Mouse (Mus musculus): Measurements from ENCODE around the gene Gpr35. TPM values are rescaled to one million over a fixed set of nuclear protein-coding genes. Genes with fewer than 3 reads are reported as not detected.

Gene Gpr35
- polyA plus RNA-seq, 1 experiment from 2014 or later = 4.1 TPM

DNA sequence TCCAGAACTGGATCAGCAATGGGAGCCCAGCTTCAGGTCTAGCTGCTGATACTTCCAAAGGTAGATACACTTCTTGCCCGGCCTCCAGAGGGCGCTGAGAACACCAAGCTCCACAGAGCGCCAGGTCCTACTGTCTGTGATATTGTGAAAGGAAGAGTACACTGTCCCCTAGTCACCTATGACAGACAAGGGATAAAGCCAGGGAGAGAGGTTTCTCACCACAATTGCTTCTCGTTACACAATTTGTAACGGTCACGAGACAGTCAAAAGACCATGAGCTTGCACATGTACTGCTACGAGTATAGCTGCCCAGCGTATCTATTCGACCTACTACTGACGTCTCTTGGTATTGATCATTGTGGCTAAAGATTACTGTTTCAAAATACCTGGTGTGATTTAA is 78.7 kb downstream of the Gpr35 start:
- H3K9me3 ChIP-seq (ENCODE audit: control insufficient read depth, low read length) = no peaks in the 10 kb centered on the region
- H3K9ac ChIP-seq (ENCODE audit: low read length) = no peak overlapping the region
- no peaks in the 10 kb centered on the region for H3K4me1 ChIP-seq (replicated peaks; ENCODE audit: control insufficient read depth, insufficient read depth)
- no peak overlapping the region for H3K4me3 ChIP-seq (ENCODE audit: low read depth, low read length)
- peak; percentile 27; the same call in 1 of the 2 replicates for TF ChIP-seq CTCF (IDR thresholded peaks at IDR 0.05; ENCODE audit: low read depth)
- TF ChIP-seq EP300 (optimal IDR thresholded peaks at IDR 0.05) = no peak
- no peaks in the 10 kb centered on the region for H3K36me3 ChIP-seq (ENCODE audit: control insufficient read depth, insufficient read depth, low read length)
- no peak overlapping the region for H3K4me2 ChIP-seq (replicated peaks; ENCODE audit: low read depth)
- ATAC-seq (ENCODE audit: low FRiP score, low TSS enrichment) = no peak
- no peak for DNase-seq (ENCODE audit: low spot score)
- H3K27ac ChIP-seq (replicated peaks) = no peak overlapping the region
- H3K27me3 ChIP-seq (ENCODE audit: control insufficient read depth, insufficient read depth, low read length) = no peaks in the 10 kb centered on the region
- WGBS = 93% methylated on average over 10 of the region's 10 CpGs

- no peak for TF ChIP-seq CTCF (IDR thresholded peaks at IDR 0.05; ENCODE audit: low read depth)
- TF ChIP-seq EP300 (optimal IDR thresholded peaks at IDR 0.05) = no peak
- no peak for DNase-seq (ENCODE audit: low spot score)
Measured at GRCm38 (mm10) chr1:93030060-93030459, 79.4 kb downstream of the Gpr35 start.

GRCm38 (mm10) chr1:93031199-93031598 is 80.5 kb downstream of the Gpr35 start:
- H3K4me2 ChIP-seq (replicated peaks; ENCODE audit: low read depth) = no peak overlapping the region
- no peak overlapping the region for H3K9ac ChIP-seq (ENCODE audit: low read length)
- 85% methylated on average over 3 of the region's 3 CpGs for WGBS
- ATAC-seq (ENCODE audit: low FRiP score, low TSS enrichment) (no peak), DNase-seq (ENCODE audit: low spot score) (no peak)
- H3K4me1 ChIP-seq (replicated peaks; ENCODE audit: control insufficient read depth, insufficient read depth) = no peaks in the 10 kb centered on the region
- no peak overlapping the region for H3K4me3 ChIP-seq (ENCODE audit: low read depth, low read length)
- H3K36me3 ChIP-seq (ENCODE audit: control insufficient read depth, insufficient read depth, low read length) = no peaks in the 10 kb centered on the region
- no peak overlapping the region for H3K27ac ChIP-seq (replicated peaks)
- H3K9me3 ChIP-seq (ENCODE audit: control insufficient read depth, low read length) = no peaks in the 10 kb centered on the region
- no peaks in the 10 kb centered on the region for H3K27me3 ChIP-seq (ENCODE audit: control insufficient read depth, insufficient read depth, low read length)
- TF ChIP-seq CTCF (IDR thresholded peaks at IDR 0.05; ENCODE audit: low read depth) = no peak
- TF ChIP-seq EP300 (optimal IDR thresholded peaks at IDR 0.05) = no peak

More at GRCm38 (mm10) chr1:93030060-93030459, 79.4 kb downstream of the Gpr35 start:
- Histone ChIP-seq H3K9me3 (ENCODE audit: control insufficient read depth, low read length) (no peaks in the 10 kb centered on the region), H3K27ac (replicated peaks) (no peak overlapping the region), H3K4me1 (replicated peaks; ENCODE audit: control insufficient read depth, insufficient read depth) (no peaks in the 10 kb centered on the region), H3K4me3 (ENCODE audit: low read depth, low read length) (no peak overlapping the region), H3K4me2 (replicated peaks; ENCODE audit: low read depth) (no peak overlapping the region), H3K36me3 (ENCODE audit: control insufficient read depth, insufficient read depth, low read length) (no peaks in the 10 kb centered on the region), H3K27me3 (ENCODE audit: control insufficient read depth, insufficient read depth, low read length) (no peaks in the 10 kb centered on the region), H3K9ac (ENCODE audit: low read length) (no peak overlapping the region)
- no peak for ATAC-seq (ENCODE audit: low FRiP score, low TSS enrichment)
- WGBS = 58% methylated on average over 2 of the region's 2 CpGs

GRCm38 (mm10) chr1:93033989-93034388 is 83.3 kb downstream of the Gpr35 start:
- ATAC-seq (ENCODE audit: low FRiP score, low TSS enrichment) = peak; percentile 33; the same call in 1 of the 2 replicates
- peak; percentile 46 for DNase-seq (ENCODE audit: low spot score)

GRCm38 (mm10) chr1:93035981-93036380 is 85.3 kb downstream of the Gpr35 start:
- Histone ChIP-seq H3K4me2 (replicated peaks; ENCODE audit: low read depth) (no peak overlapping the region), H3K9me3 (ENCODE audit: control insufficient read depth, low read length) (no peaks in the 10 kb centered on the region), H3K4me1 (replicated peaks; ENCODE audit: control insufficient read depth, insufficient read depth) (no peaks in the 10 kb centered on the region), H3K9ac (ENCODE audit: low read length) (no peak overlapping the region), H3K36me3 (ENCODE audit: control insufficient read depth, insufficient read depth, low read length) (no peaks in the 10 kb centered on the region), H3K27ac (replicated peaks) (no peak overlapping the region), H3K27me3 (ENCODE audit: control insufficient read depth, insufficient read depth, low read length) (no peaks in the 10 kb centered on the region), H3K4me3 (ENCODE audit: low read depth, low read length) (no peak overlapping the region)
- no peak for TF ChIP-seq EP300 (optimal IDR thresholded peaks at IDR 0.05)
- no peak for TF ChIP-seq CTCF (IDR thresholded peaks at IDR 0.05; ENCODE audit: low read depth)
- DNase-seq (ENCODE audit: low spot score) (no peak), ATAC-seq (ENCODE audit: low FRiP score, low TSS enrichment) (no peak)
- 55% methylated on average over 4 of the region's 4 CpGs for whole genome bisulfite sequencing

More at GRCm38 (mm10) chr1:93033989-93034388, 83.3 kb downstream of the Gpr35 start:
- 44% methylated on average over 8 of the region's 8 CpGs for WGBS
- H3K9me3 ChIP-seq (ENCODE audit: control insufficient read depth, low read length) = no peaks in the 10 kb centered on the region
- TF ChIP-seq EP300 (optimal IDR thresholded peaks at IDR 0.05) (no peak), CTCF (IDR thresholded peaks at IDR 0.05; ENCODE audit: low read depth) (peak; percentile 48)
- H3K4me3 ChIP-seq (ENCODE audit: low read depth, low read length) = no peak overlapping the region
- no peaks in the 10 kb centered on the region for H3K36me3 ChIP-seq (ENCODE audit: control insufficient read depth, insufficient read depth, low read length)
- no peak overlapping the region for H3K9ac ChIP-seq (ENCODE audit: low read length)
- no peaks in the 10 kb centered on the region for H3K4me1 ChIP-seq (replicated peaks; ENCODE audit: control insufficient read depth, insufficient read depth)
- H3K27me3 ChIP-seq (ENCODE audit: control insufficient read depth, insufficient read depth, low read length) = no peaks in the 10 kb centered on the region
- no peak overlapping the region for H3K27ac ChIP-seq (replicated peaks)
- no peak overlapping the region for H3K4me2 ChIP-seq (replicated peaks; ENCODE audit: low read depth)

Other genes with a start within 250 kb of the Gpr35 start
- 14.0 and 15.5 TPM in 2 replicates for gene Gpc1, start 119.2 kb upstream of the Gpr35 start, polyA plus RNA-seq (2015; fragmentation: Nextera tagmentation; extraction: Ambion mirVana)
- 0.06 and 0.16 TPM in 2 replicates for gene Ankmy1, start 48.0 kb upstream of the Gpr35 start, polyA plus RNA-seq (2015; fragmentation: Nextera tagmentation; extraction: Ambion mirVana)
- 16.0 and 17.5 TPM in 2 replicates for gene Dusp28, start 43.9 kb upstream of the Gpr35 start, polyA plus RNA-seq (2015; fragmentation: Nextera tagmentation; extraction: Ambion mirVana)
- 36.7 and 42.7 TPM in 2 replicates for gene Rnpepl1, start 40.1 kb upstream of the Gpr35 start, polyA plus RNA-seq (2015; fragmentation: Nextera tagmentation; extraction: Ambion mirVana)
- 21.2 and 23.3 TPM in 2 replicates for gene Capn10, start 16.5 kb upstream of the Gpr35 start, polyA plus RNA-seq (2015; fragmentation: Nextera tagmentation; extraction: Ambion mirVana)
- 0.12 TPM in 1 of 2 replicates, not detected in the other for gene Aqp12, start 55.5 kb downstream of the Gpr35 start, polyA plus RNA-seq (2015; fragmentation: Nextera tagmentation; extraction: Ambion mirVana)
- gene Kif1a, start 151.1 kb downstream of the Gpr35 start, polyA plus RNA-seq (2015; fragmentation: Nextera tagmentation; extraction: Ambion mirVana) = 7.7 and 9.6 TPM in 2 replicates
- gene Agxt, start 184.4 kb downstream of the Gpr35 start, polyA plus RNA-seq (2015; fragmentation: Nextera tagmentation; extraction: Ambion mirVana) = 0.48 and 0.55 TPM in 2 replicates
- gene 2310007B03Rik, start 210.1 kb downstream of the Gpr35 start, polyA plus RNA-seq (2015; fragmentation: Nextera tagmentation; extraction: Ambion mirVana) = 27.8 and 34.3 TPM in 2 replicates
- 0.04 and 0.06 TPM in 2 replicates for gene Crocc2, start 217.9 kb downstream of the Gpr35 start, polyA plus RNA-seq (2015; fragmentation: Nextera tagmentation; extraction: Ambion mirVana)